Mouse (Mus musculus) bone marrow, adult 2 months (tissue): ENCODE results near the gene Pilra.

Experiments used
- CTCF ChIP-seq: fragments of 200-500 bp; IDR thresholded peaks from 2 replicates; pipeline ENCODE4 v1.5.1; 2011; ENCODE audit warnings: low read length, control low read depth; ENCODE audit not compliant: control insufficient read depth, insufficient read depth
- POLR2A ChIP-seq: fragments of 200-500 bp; IDR thresholded peaks from 2 replicates; pipeline ENCODE4 v1.6.1; 2011; ENCODE audit warnings: low read depth, mild to moderate bottlenecking, control low read depth, low read length, borderline replicate concordance; ENCODE audit not compliant: control insufficient read depth

GRCm38 (mm10) chr5:137877860-137878259 is 41.8 kb upstream of the Pilra start:
- TF ChIP-seq CTCF (peak; percentile 65), POLR2A (no peak)
